Mouse (Mus musculus) inflammation-experienced regulatory T-cells, adult 6 months (primary cell): ENCODE data around the gene G430095P16Rik. TPM values are rescaled to one million over a fixed set of nuclear protein-coding genes. Genes with fewer than 3 reads are reported as not detected.

Experiments
- ATAC-seq: one replicate; pipeline ENCODE4 v1.8.0; 2017
- polyA plus RNA-seq, 3 experiments: library from polyadenylated mRNA; unstranded; fragments of 100-300 nt; shearing (Covaris generic); gene quantifications; one replicate each; pipeline ENCODE4 v1.2.1; 2017

G430095P16Rik gene
- polyA plus RNA-seq, 3 experiments from 2014 or later = 11.7 to 25.0 (median 21.7) TPM

DNA sequence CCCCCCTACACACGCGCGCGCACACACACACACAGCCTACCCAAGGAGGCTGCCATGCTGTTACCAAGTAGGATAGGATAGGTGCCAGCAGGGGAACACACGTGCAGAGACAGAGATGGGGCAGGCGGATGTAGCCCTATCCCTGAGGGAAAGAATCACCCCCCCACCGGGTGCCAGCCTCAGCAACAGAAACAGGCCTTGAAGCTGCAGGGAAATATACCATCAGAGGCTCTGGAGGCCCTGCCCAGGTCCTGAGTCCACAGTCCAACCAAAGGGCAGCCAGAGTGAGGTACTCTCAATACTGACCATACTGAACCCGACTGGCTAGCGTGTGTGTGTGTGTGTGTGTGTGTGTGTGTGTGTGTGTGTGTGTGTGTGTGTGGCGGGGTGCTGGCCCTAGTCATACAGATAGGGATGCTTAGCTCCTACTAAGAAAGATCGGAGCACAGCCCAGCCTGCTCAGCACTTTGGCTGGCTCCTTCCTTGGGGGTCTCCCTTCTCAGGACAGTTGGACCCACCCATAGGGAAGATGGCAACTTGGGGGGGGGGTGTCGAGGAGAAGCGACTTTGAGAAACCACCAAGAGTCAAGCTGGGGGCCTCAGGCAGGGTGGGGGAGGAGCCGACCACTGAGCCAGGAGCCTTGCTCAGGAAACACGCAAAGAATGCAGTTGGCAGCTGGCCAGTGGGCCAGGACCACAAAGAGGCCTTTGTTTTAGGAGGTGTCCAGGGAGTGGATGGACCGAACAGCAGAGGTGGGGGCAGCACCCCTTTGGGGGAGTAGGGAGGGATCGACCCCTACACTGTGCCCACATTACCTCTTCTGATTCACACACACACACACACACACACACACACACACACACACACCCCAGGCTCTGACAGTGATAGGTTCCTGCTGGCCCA is 21.0 kb downstream of the G430095P16Rik start:
- ATAC-seq = no peak

DNA sequence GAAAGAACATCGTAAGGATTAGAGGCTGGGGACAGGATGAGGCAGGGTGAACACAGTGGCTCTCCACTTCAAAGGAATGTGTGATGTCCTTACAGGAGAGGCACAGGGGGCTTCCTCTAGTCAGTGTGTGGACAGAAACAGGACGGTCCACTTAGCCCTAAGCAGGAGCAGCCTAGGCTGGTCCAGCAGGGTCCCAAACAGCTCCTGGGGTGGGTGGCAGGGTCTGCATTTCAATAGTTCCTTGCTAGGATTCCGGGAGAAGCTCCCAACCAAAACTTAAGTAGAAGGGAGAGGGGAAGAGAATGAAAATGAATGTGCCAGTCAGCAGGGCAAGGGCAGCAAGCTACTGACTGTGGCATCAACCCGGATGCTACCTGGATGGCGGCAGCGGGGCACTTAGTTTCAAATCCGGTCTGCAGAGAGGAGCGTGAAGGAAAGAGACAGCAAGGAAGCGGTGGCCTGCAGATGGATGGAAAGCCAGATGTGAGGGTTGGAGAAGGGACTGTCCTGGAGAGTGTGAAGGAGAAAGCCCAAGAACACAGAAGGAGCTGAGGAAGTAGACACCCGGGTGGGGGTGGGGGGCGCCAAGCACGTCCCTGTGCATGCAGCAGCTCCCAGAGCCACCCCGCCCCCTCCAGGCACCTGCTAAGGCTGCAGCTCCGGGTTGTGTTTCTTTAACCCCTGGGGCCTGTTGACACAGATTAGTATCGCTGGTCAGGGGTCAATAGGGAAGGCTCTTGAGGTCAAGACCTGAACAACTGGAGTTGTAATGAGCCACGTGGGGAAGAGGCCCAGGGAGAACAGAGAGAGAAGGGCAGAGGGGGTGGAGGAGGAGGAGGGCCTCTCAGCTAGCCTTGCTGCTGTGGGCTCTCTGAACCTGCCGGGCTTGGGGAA is 22.5 kb downstream of the G430095P16Rik start:
- peak; percentile 61 for ATAC-seq

DNA sequence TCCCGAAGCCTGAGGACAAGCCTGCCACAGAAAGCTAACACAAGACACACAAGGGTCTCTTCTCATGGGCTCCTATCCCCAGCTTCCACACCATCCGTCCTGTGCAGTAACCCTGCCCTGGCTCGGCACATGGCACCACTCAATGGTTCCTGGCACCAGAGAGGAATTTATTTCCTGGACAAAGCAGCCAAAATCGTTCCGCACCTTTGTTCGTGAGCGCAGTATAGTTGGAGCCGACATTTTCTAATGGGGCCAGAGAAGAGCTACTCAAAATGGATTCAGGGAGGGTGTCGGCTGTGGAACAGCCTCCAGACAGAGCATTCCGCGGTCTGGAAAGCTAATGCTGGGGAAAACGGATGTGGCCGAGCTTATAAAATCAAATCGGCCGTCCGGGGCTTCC is 26.7 kb downstream of the G430095P16Rik start:
- no peak for ATAC-seq

DNA sequence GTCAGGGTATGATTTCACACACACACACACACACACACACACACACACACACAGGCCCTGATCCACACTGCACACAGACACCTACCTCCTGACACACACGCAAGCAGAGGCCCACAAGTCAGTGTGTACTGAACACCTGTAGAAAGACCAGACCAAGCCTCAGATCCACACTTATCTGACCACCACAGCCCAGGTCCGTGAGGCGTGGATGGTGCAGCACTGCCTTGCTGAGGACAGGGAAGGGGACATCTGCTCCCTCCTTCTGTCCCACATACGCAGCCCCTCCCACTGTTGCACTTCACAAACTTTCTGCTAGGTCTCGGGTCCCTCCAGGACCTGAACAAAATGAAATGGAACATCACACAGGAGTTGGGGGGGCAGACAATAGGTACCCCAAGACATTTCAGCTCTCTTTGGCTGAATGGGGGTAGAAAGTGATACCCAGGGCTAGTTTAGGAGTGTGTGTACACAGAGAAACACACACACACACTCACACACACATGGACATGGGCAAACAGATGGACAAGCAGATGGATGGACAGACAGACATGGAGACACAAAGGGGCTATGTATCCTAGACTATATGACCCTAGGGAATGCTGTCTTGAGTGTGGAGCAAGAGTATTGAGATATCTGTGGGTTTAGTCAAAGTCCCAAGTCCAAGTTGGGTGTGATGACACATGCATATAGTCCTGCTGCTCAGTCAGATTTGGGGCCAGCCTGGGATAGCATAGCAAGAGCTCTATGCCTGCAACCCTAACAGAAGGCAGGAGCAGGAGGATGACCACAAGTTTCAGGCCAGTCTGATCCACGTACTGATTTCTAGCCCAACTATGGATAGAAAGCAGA is 30.2 kb downstream of the G430095P16Rik start:
- no peak for ATAC-seq

DNA sequence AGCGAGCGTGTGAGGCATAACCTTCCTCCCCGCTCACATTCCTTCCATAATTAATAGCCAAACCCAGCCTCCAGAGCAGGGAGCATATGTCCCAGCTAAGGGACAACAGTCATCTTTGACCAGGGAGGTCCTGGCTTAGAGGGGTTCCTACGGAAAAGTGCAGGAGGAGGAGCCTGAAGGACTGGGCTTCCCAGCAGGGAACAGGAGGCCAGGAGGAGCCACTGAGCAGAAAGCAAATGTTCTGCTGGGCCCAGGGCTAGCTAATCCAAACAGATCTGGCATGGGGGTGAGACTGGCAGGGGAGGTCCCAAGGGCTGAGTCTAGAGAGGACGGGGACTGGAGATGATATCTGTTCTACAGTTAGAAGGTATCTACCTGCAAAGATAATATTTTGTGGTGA is 34.7 kb downstream of the G430095P16Rik start:
- ATAC-seq = no peak

DNA sequence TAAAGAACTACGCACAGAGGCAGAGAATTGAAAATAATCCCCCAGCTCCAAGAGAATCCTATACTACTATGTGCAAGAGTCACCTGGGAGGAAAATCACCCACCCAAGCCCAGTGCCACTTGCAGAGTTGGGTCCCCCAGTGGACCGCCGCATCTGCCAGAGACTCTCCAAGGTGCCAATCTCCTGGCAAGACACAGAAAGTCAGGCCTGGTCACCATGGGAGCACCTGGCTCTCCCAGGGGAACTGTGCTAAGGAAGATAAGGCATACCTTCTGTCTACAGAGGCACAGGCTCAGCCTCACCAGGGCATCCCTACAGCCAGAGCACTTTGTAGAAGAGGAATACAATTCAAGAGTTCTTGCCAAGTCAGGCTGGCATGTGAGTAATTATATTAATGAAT is 35.5 kb downstream of the G430095P16Rik start:
- ATAC-seq = no peak

DNA sequence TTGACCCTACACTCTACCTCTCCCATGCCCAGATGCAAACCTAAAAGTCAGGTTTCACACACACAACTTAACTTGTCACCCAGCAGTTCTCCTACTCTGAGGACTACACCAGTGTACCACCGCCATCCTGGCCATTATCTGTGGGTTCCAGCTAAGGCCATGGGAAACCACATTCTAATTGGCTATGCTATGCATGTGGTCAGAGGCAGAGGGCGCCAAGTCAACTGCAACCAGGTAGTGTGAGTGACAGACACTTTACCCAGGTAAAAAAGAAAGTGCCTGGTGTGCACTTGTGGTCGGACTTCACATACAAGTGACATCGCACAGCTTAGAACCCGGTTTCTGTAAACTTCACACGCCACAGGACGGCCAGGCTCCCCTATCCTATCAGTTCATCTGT is 36.3 kb downstream of the G430095P16Rik start:
- no peak for ATAC-seq

DNA sequence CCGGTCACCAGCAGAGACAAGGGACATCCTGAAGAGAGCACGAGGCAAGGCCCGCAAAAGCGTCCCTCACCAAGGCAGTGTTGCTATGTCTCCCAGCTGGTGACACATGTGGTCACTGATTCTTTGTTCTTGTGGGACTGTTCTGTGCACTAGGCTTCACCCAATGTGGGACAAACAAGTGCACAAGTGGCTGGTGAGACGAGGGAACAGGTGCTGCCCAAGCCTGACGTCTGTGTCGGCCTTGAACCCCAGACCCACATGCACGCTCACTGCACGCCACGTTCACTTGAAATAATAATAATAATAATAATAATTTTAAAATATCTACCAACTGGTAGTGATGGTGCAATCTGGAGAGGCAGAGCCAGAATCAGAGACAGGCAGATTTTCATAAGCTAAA is 36.9 kb downstream of the G430095P16Rik start:
- no peak for ATAC-seq

DNA sequence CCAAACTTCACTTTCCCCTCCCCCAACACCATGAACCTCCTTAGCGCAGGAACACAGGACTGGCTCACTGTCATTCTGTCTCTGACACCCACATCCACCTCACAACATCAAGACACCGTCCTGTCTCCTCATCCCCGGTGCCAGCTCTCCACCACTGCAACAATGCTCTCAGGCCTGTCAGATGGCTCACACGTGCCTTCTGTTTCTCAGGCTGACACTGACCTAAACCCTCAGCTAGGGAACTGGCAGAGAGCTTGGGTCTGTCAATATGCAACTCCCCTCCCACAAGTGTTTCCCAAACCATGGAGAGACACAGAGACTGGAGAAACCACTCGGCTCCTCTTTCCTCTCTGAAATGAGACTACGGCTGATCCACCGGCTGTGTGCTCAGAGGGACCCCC is 37.6 kb downstream of the G430095P16Rik start:
- ATAC-seq = no peak

DNA sequence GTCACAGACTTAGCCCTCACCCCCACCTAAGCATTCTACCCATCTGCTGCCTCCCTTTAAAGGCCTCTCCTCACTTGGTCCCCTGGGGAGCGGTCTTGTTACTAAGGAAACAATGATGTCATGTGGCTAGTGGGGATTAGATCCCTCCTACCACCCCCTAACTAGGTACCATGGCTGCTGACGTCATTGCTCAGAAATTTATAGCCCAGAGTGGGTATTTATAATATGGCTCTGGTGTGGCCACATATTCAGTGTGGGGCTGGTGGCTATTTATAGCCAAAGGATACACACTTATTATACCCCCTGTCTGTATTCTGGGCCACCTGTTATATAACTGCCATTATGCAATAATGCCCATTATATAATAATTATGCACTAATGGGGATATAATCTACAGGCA is 38.1 kb downstream of the G430095P16Rik start:
- ATAC-seq = no peak

DNA sequence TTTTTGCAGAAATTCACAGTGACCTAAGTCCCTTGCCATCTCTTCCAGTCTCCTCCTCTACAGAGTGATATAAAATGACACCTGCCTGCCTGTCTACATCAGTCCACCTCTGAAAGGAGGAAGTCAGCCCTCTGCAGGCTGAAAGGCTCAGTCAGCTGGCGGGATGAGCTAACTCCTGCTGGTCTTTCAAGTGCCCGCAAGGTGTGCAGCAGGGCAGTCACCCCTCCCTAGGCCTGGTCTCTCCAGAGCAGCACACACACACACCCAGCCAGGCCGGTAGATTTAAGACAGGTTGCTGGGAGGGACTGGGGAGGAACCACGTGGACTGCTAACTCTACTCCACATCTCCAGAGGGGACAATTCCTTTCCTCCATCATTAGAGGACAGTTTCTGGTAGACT is 41.3 kb downstream of the G430095P16Rik start:
- no peak for ATAC-seq

DNA sequence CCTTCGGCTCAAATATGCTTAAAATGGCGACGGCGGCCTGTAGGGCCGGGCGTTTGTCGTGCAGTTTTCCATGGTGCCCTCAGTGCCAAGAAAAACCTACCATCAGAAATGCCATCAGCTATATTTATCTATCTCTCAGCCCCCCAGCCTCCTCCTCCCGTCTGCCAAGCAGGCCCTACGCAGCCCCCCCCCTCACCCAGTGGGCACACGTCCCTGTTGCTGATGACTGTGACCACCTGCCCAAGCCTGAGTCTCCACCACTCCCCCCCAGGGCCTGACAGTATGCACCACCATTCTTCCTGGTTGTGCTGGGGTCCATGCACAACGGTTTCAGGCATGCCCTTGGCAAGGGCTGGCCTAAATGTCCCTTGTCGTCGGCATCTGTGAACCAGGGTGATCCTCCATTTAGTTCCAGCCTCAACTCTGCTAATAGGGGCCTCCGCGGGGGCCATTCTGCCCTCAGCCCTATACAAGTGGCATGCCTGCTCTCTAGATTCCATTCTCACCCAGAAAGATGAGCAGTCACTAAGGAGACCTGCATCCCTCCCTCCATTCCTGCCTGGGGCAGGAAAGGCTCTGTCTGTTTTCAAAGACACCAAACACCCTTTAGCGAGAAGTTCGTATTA is 42.2 kb downstream of the G430095P16Rik start:
- no peak for ATAC-seq

DNA sequence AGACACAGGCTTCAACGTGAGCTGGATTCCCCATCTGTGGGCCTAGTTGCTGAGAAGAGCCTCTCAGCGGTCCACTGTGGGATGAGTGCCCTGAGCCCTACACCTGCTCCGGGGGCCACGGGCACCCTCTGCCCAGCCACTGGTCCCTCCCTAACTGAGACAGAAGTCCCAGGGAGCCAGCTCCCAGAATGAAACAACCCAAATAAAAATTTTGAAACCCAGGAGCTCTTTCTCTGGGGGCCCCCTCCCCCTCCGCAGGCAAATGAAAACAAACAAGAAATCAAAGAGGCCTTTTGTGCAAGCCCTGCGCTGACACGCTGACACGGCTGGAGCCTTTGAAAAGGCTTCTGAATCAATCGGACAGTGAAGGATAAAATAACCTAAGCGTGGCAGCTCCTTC is 42.8 kb downstream of the G430095P16Rik start:
- ATAC-seq = no peak

DNA sequence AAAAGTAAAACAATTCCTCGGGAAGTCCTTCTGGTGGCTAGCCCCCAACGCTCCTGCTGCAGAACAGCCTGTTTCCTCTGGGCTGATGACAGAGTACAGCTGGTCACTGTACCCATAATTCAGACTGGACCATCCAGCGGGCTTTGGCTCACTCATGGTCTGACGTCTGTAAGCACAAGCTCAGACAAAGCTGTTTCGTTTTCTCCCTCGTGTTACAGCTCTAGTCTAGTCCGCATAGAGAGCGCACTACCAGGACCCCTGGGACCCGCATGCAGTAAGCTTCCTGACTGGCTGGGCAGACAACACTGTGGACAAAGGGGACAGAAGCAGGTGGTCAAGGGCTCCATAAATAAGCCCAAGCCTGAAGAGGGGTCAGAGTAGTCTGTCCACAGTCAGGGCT is 43.6 kb downstream of the G430095P16Rik start:
- no peak for ATAC-seq

DNA sequence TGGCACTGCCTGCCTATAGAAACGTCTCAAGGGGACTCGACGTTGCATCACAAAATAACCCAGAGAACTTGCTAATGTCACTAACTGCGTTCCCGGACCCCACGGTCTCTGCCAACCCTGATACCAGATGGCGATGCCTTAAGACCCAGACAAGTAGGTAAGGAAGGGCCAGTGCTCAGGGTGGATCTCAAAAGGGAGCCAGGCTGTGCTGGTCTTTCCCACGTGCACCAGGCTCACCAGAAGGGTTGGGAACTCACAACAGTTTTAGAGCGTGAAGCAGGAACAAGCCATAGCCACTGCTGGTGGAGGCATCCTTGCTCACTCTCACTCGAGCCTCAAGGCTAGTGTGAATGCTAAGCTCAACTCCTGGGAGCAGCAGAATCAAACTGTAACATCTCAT is 44.4 kb downstream of the G430095P16Rik start:
- no peak for ATAC-seq

DNA sequence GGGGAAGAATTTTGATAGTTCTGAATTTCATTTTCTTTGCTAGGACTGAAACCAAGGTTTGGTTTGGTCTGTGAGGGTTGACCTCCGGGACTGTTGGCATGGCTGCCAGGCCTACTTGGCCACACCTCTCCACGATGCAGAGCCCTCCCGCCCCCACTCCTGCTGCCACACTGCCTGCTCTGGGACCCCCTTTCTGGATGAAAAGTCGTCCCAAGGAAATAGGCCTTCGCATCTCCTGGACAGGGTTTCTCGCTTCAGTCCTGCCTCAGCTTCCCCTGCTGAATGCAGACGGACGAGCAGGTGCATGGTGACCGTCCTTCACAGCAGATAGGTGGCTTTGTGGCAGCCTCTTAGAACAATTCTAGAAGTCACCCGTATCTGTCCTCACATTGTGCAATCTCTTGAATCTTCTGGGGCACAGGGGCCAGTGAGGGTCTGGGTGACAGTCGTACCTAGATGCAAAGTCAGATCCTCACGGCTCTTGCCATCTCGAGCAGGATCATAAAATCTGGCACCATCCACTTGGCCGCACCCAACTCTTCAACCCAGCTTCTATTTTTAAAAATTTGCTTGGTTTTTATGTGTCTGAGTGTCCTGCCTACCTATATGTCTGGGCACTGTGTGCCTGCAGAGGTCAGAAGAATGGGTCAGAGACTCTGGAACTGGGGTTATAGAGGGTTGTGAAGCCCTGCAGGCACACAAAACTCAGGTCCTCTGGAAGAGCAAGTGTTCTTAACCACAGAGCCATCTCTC is 45.7 kb downstream of the G430095P16Rik start:
- ATAC-seq = no peak

DNA sequence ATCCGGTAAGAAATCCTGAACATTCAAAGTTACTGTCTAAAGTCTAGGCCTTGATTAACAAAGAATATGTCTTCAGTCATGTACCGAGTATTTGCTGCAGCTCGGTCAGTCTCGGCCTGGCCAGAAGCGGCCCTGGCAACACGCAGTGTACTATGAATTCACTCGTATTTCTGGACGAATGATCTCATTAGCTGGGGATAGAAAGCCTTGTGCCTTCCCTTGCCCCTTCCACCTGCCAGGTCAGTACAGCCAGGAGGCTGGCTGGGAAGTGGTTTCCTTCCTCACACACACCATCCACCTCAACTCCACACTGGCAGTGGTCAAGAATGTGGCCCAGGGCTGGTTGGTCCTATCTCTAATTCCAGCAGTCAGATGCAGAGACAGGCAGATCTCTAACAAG is 46.5 kb downstream of the G430095P16Rik start:
- ATAC-seq = no peak

DNA sequence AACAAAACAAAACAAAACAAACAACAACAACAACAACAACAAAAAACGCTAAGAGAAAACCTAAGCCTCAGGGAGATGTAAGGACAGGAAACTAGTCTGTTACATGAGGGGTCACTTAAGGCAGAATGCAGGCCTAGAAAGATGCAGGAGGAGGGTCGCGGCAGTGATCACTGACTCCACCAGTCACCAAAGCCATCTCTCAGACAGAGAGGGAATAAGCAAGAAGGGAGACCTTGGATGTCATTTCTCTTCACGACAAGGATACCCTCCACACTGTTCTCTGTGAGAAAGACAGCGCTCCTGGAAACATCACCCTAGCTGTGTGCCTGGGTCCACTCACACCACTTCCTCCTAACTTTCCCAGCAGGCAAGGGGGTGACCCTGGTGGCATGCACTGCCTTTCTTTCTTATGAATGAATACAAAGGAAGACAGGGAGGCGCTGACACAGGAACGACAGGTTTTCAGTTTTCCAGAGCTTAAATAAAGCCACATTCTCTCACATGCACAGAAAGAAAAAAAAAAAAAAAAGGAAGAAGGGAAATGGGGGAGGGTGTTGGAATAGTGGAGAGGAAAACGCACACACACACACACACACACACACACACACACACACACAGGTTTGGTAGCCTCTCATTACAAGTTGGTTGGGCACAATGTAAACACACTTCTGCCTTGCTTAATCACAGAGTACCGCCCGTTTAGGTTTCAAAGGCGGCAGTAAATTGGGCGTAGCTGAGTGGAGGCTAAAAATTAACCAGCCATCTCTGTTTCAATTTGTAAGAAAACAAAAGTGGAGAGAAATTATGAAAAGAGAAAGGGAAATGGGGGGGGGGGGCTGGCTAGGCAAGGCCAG is 47.5 kb downstream of the G430095P16Rik start:
- no peak for ATAC-seq

DNA sequence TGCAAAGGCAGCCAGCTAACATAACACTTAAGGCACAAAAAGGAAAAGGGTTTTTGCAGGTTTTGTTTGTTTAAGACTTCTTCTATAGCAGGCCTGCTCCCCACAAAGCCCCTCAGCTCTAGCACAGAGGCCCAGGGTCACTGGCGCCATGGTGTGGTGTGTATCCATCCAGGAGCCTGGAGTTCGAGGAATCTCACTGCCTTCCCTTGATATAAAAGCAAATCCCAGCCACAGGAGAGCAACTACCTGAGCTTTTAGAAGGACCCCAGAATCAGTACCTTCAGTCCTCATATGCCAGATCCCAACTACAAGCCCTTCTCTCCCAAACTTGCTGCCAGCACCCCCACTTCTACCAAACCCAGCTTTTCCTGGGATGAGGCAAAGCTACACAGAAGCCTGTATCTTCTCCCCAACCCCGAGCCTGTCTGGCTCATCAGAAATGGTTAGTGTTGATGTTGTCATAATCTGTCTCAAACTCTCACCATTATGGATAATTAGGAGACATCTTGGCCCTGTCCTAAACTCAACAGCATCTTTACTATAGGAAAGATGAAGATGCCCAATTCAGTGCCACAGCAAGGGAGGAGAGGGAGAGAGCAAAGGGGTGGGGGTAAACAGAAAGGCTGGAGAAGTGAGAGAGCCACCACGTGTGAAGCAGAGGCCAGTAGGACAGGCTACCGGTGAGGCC is 48.3 kb downstream of the G430095P16Rik start:
- ATAC-seq = no peak

DNA sequence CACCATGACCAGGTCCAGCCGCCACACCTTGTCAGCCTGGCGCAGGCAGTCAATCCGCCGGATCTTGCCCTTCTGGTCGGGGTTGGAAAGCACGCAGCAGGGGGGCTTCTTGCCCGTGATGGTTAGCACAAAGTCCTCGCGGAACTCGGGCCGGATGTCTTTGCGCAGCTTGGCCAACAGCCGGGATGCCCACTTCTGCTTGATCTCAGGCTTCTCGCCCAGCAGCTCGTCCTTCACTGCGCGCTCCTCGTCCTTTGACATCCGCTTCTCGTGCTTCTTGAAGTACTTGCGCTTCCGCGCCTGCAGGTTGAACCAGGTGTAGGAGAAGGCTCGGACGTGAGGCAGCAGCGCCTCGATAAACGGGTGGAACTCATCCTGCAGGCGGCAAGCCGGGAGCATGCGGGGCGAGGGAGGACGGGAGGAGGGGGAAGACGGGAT is 49.2 kb downstream of the G430095P16Rik start:
- ATAC-seq = no peak
